Mouse (Mus musculus): ENCODE measurements around the gene A830031A19Rik.

DNA sequence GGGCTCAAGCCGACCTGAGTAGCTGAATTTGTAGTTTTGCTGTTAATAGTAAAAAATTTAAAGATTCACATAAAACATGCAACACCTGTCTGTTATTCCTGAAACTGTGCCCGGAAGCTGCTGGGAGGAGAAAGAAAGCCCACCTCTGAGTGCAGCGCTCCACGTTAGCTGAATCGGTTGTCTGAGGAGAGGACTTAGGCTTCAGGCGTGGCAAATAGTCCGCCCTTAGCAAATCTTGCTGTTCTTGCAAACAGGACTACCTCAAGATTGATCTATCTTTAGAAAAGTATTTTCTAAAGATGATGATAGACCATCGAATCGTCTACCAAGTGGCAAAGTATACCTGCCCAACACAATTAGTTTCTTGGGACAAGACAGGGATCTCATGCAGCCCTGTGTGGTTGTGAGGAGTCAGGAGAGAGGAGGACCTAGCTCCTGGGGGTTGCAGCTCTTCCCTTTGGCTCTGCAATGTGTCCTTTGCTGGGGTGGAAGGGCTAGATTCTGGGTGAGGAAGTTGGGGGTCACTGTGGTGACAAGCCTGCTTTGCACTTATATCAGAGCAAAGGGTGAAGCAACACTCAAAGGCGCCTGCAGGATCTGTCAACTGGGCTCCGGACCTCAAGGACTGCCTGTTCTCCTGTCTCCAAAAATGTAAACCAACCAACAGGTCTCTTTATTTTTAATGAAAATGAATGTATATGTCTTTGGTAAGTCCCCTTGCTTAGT is 24.7 kb downstream of the A830031A19Rik start:
- no peak for TF ChIP-seq POLR2A (IDR thresholded peaks at IDR 0.05; ENCODE audit: insufficient read depth, low read depth, low read length)
- TF ChIP-seq CTCF (IDR thresholded peaks at IDR 0.05) = no peak
- TF ChIP-seq EP300 (IDR thresholded peaks at IDR 0.05; ENCODE audit: insufficient read depth, low read depth, low read length) = no peak

Data from heart, adult 2 months (tissue).